In the genomic region with DNA sequence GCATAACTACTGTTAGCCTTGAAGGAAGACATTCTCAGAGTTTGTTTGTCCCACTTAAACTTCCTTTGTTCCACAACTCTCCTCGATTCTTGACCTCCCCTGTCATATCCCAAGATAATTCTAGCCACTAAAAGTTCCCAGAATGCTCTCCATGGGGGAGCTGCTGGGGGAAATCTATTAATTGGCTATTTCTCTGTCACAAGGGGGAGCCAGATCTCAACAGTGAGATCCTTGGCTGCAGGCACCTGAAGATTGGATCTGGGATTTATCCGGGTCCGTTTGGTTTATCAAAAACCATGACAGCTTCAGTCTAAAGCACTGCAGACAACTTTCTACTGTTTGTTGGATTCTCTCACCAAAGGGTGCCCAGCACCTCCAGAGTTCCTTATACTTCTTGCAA, we compare ENCODE assay signal across 22 mouse cellular contexts. TPM values are rescaled to one million over a fixed set of nuclear protein-coding genes. Genes with fewer than 3 reads are reported as not detected.
A peak's percentile ranks its signal among the peaks of the same experiment; 100 is the strongest.
DNase-seq lines count a peak whose midpoint lies in the region; ATAC-seq and TF ChIP-seq lines count a peak whose summit lies in the region.
"Had no signal": no experiment of that assay in that cellular context is flagged by ENCODE, and none has a peak within 500 bp of the region (broad histone marks: within the 10 kb centered on the region; RNA-seq: fewer than 3 reads in every experiment).

No protein-coding gene starts in this region.

- H3K4me2 ChIP-seq in lung, embryonic 14.5 days = no peak overlapping the region
- no peak overlapping the region for H3K4me2 ChIP-seq in hindbrain, embryonic 14.5 days (replicated peaks)
- H3K4me2 ChIP-seq: forebrain, embryonic 12.5 days; limb, embryonic 15.5 days; midbrain, embryonic 11.5 days had no signal

- TF ChIP-seq EP300 in heart, adult 2 months (IDR thresholded peaks at IDR 0.05; ENCODE audit: insufficient read depth, low read depth, low read length) = no peak

- no peaks in the 10 kb centered on the region for H3K4me1 ChIP-seq in heart, adult 2 months (ENCODE audit: control insufficient read depth, insufficient read depth, low read length)
- no peaks in the 10 kb centered on the region for H3K4me1 ChIP-seq in heart, embryonic 10.5 days
- no peaks in the 10 kb centered on the region for H3K4me1 ChIP-seq in lung, embryonic 14.5 days (ENCODE audit: insufficient read depth)
- H3K4me1 ChIP-seq in hindbrain, embryonic 14.5 days (replicated peaks; ENCODE audit: control insufficient read depth, insufficient read depth, low read length) = no peaks in the 10 kb centered on the region
- H3K4me1 ChIP-seq: forebrain, embryonic 12.5 days; limb, embryonic 15.5 days had no signal

- 42% methylated on average over 3 of the region's 3 CpGs for WGBS in heart, adult 2 months
- 60% methylated on average over 3 of the region's 3 CpGs for WGBS in heart, embryonic 10.5 days
- WGBS in lung, embryonic 14.5 days = 42% methylated on average over 3 of the region's 3 CpGs
- 76% methylated on average over 3 of the region's 3 CpGs for WGBS in hindbrain, embryonic 14.5 days

- H3K27me3 ChIP-seq in heart, adult 2 months (ENCODE audit: control insufficient read depth, insufficient read depth, low read length) = no peaks in the 10 kb centered on the region
- H3K27me3 ChIP-seq in heart, embryonic 10.5 days (ENCODE audit: insufficient read depth, poor library complexity, severe bottlenecking) = no peaks in the 10 kb centered on the region
- no peaks in the 10 kb centered on the region for H3K27me3 ChIP-seq in lung, embryonic 14.5 days (ENCODE audit: insufficient read depth, low read length)
- H3K27me3 ChIP-seq in hindbrain, embryonic 14.5 days (ENCODE audit: control insufficient read depth, insufficient read depth, low read length) = no peaks in the 10 kb centered on the region
- H3K27me3 ChIP-seq: forebrain, embryonic 12.5 days; limb, embryonic 15.5 days had no signal

- DNase-seq in heart, adult 2 months = no peak
- no peak for DNase-seq in heart, embryonic 10.5 days (ENCODE audit: low spot score)
- DNase-seq in lung, embryonic 14.5 days = peak; percentile 5
- no peak for DNase-seq in lung, postnatal 14 days
- peak; percentile 0 for DNase-seq in Muller cell, postnatal 12 days (ENCODE audit: inconsistent ontology term)
- DNase-seq in retina, postnatal 1 day = peak; percentile 29
- DNase-seq in hindbrain, embryonic 14.5 days (ENCODE audit: low spot score) = no peak
- no peak for DNase-seq in gastrocnemius, postnatal 4 days (ENCODE audit: low spot score in 2 of 2)
- DNase-seq: cerebellum, postnatal 25 days; gastrocnemius, postnatal 14 days; heart, postnatal 4 days; kidney, postnatal 14 days; lung, postnatal 4 days; thymus, adult 18-20 months had no signal

- TF ChIP-seq CTCF in heart, adult 2 months (IDR thresholded peaks at IDR 0.05) = peak; percentile 15; the same call in 1 of the 2 replicates
- no peak for TF ChIP-seq CTCF in lung, embryonic 14.5 days (IDR thresholded peaks at IDR 0.05; ENCODE audit: low read depth)

- no peaks in the 10 kb centered on the region for H3K36me3 ChIP-seq in heart, adult 2 months (ENCODE audit: control insufficient read depth, insufficient read depth, low read length)
- H3K36me3 ChIP-seq in heart, embryonic 10.5 days = no peaks in the 10 kb centered on the region
- H3K36me3 ChIP-seq in lung, embryonic 14.5 days (ENCODE audit: insufficient read depth) = no peaks in the 10 kb centered on the region
- H3K36me3 ChIP-seq in hindbrain, embryonic 14.5 days (replicated peaks; ENCODE audit: control insufficient read depth, insufficient read depth) = no peaks in the 10 kb centered on the region
- H3K36me3 ChIP-seq: forebrain, embryonic 12.5 days; limb, embryonic 15.5 days had no signal

- no peak for TF ChIP-seq POLR2A in heart, adult 2 months (IDR thresholded peaks at IDR 0.05; ENCODE audit: insufficient read depth, low read depth, low read length)

- no peaks in the 10 kb centered on the region for H3K79me2 ChIP-seq in heart, adult 2 months (replicated peaks; ENCODE audit: control insufficient read depth, insufficient read depth, low read length)

- H3K9ac ChIP-seq in heart, adult 2 months (ENCODE audit: low read depth, low read length) = no peak overlapping the region
- no peak overlapping the region for H3K9ac ChIP-seq in lung, embryonic 14.5 days
- no peak overlapping the region for H3K9ac ChIP-seq in hindbrain, embryonic 14.5 days
- H3K9ac ChIP-seq: forebrain, embryonic 12.5 days; limb, embryonic 15.5 days had no signal

- no peak for ATAC-seq in lung, embryonic 14.5 days (ENCODE audit: insufficient read depth)
- no peak for ATAC-seq in hindbrain, embryonic 14.5 days (ENCODE audit: low FRiP score)

- intact Hi-C loops in heart, adult 2 months (cut with DNase I) = no loop called here

- no peak overlapping the region for H3K27ac ChIP-seq in heart, adult 2 months
- no peak overlapping the region for H3K27ac ChIP-seq in heart, embryonic 10.5 days
- H3K27ac ChIP-seq in lung, embryonic 14.5 days (ENCODE audit: low read depth) = no peak overlapping the region
- no peak overlapping the region for H3K27ac ChIP-seq in hindbrain, embryonic 14.5 days
- H3K27ac ChIP-seq: forebrain, embryonic 12.5 days; limb, embryonic 15.5 days had no signal

- no peak overlapping the region for H3K4me3 ChIP-seq in heart, adult 2 months
- no peak overlapping the region for H3K4me3 ChIP-seq in heart, embryonic 10.5 days
- no peak overlapping the region for H3K4me3 ChIP-seq in lung, embryonic 14.5 days (ENCODE audit: low read depth, low read length)
- H3K4me3 ChIP-seq in hindbrain, embryonic 14.5 days (replicated peaks; ENCODE audit: low read length) = no peak overlapping the region
- H3K4me3 ChIP-seq: forebrain, embryonic 12.5 days; limb, embryonic 15.5 days had no signal

- H3K9me3 ChIP-seq in heart, embryonic 10.5 days = peaks cover 8% of the 10 kb centered on the region; the same call in 1 of the 2 replicates
- H3K9me3 ChIP-seq in lung, embryonic 14.5 days (ENCODE audit: low read depth, low read length) = no peaks in the 10 kb centered on the region
- no peaks in the 10 kb centered on the region; the same call in 1 of the 2 replicates for H3K9me3 ChIP-seq in hindbrain, embryonic 14.5 days (ENCODE audit: control insufficient read depth, low read length)
- H3K9me3 ChIP-seq: limb, embryonic 15.5 days had no signal

RNA-seq across cellular contexts. Expression of gene 4932415D10Rik, which starts 3.8 kb away (rescaled TPM):
- not detected for total RNA-seq in heart, adult 2 months (2021)
- polyA plus RNA-seq in heart, adult 2 months (2012; rRNA removed) = not detected in 2 replicates
- 0.03 TPM in 1 of 2 replicates, not detected in the other for polyA plus RNA-seq in heart, embryonic 10.5 days (2016; fragmentation: Nextera tagmentation; extraction: Ambion mirVana)
- not detected in 2 replicates for polyA plus RNA-seq in lung, embryonic 14.5 days (2014; fragmentation: Nextera tagmentation; extraction: Ambion mirVana)
- not detected in 2 replicates for polyA plus RNA-seq in hindbrain, embryonic 14.5 days (2014; fragmentation: Nextera tagmentation; extraction: Ambion mirVana)
- not detected for total RNA-seq in gastrocnemius, postnatal 4 days (2021)
- total RNA-seq: gastrocnemius, postnatal 14 days; heart, postnatal 4 days had no signal
- polyA plus RNA-seq: forebrain, embryonic 12.5 days; frontal cortex, adult 2 months; heart, embryonic 14.5 days; limb, embryonic 15.5 days; liver, embryonic 16.5 days; midbrain, embryonic 11.5 days; neural tube, embryonic 14.5 days; small intestine, adult 2 months had no signal

RNA-seq across cellular contexts. Expression of gene Gm4924, which starts 33.9 kb away (rescaled TPM):
- 1 to 10 TPM; 2.1 to 2.4 TPM for total RNA-seq in heart, adult 2 months (2021)
- polyA plus RNA-seq in heart, adult 2 months (2012; rRNA removed) = 0.16 and 1.1 TPM in 2 replicates
- 8.2 and 9.0 TPM in 2 replicates for polyA plus RNA-seq in heart, embryonic 10.5 days (2016; fragmentation: Nextera tagmentation; extraction: Ambion mirVana)
- 9.6 and 9.8 TPM in 2 replicates for polyA plus RNA-seq in lung, embryonic 14.5 days (2014; fragmentation: Nextera tagmentation; extraction: Ambion mirVana)
- polyA plus RNA-seq in hindbrain, embryonic 14.5 days (2014; fragmentation: Nextera tagmentation; extraction: Ambion mirVana) = 12.2 and 13.4 TPM in 2 replicates
- total RNA-seq in gastrocnemius, postnatal 4 days (2021) = 1 to 10 TPM; 2.9 to 5.8 TPM

Comparison
In these comparisons a context has a peak if more than half of its experiments do, and no peak if none do; other contexts are left out.
1. DNase-seq: peak in lung, embryonic 14.5 days (single experiment), Muller cell, postnatal 12 days (single experiment) and retina, postnatal 1 day (single experiment); none in heart, adult 2 months (0 of 2), heart, embryonic 10.5 days (single experiment), lung, postnatal 14 days (single experiment), hindbrain, embryonic 14.5 days (single experiment) and gastrocnemius, postnatal 4 days (0 of 2).